Mouse (Mus musculus) olfactory bulb, adult 2 months (tissue): ENCODE results near the gene Klk7.

Experiments used
- CTCF ChIP-seq: fragments of 200-500 bp; IDR thresholded peaks from 2 replicates; pipeline ENCODE4 v1.5.1; 2012; ENCODE audit warnings: low read depth, mild to moderate bottlenecking, low read length, moderate library complexity; ENCODE audit not compliant: insufficient read depth
- POLR2A ChIP-seq: fragments of 200-500 bp; IDR thresholded peaks from 2 replicates; pipeline ENCODE4 v1.6.1; 2012; ENCODE audit warnings: mild to moderate bottlenecking, low read depth, low read length, moderate library complexity; ENCODE audit not compliant: insufficient read depth

DNA sequence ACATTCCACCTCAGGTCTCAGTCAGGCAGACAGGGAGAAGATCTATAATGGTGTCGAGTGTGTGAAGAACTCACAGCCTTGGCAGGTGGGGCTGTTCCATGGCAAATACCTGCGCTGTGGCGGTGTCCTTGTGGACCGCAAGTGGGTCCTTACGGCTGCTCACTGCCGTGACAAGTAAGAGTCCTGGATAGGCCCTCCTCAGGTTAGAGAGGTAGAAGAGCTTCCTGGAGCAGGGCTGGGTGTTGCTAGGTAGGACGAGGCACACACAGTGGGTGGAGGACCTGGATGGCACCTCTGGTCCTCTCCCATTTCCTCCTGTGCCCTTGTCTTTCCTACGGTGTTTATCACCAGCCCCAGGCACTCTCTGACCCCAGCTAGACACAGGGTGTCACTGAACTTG is 41.5 kb upstream of the Klk7 start:
- no peak for TF ChIP-seq POLR2A
- TF ChIP-seq CTCF: no peak
